Mouse (Mus musculus) G1E (cell line): ENCODE data around the gene B4galnt1.

Source experiments
- CTCF ChIP-seq: IDR thresholded peaks from 2 replicates; pipeline ENCODE4 v1.5.1; 2012; ENCODE audit warnings: low read depth, low read length, inconsistent platforms, mixed read lengths
- GATA1 ChIP-seq: IDR thresholded peaks from 2 replicates; pipeline ENCODE4 v1.6.1; 2012; ENCODE audit warnings: borderline replicate concordance, low read length, inconsistent platforms, mixed read lengths
- GATA2 ChIP-seq: IDR thresholded peaks from 2 replicates; pipeline ENCODE4 v1.6.1; 2012; ENCODE audit warnings: low read depth, low read length, inconsistent platforms, borderline replicate concordance
- POLR2AphosphoS5 ChIP-seq: IDR thresholded peaks from 2 replicates; pipeline ENCODE4 v1.6.1; 2012; ENCODE audit warnings: low read depth, low read length, inconsistent platforms; ENCODE audit not compliant: insufficient replicate concordance
- TAL1 ChIP-seq: conservative IDR thresholded peaks from 2 replicates; pipeline ENCODE4 v1.6.1; 2012; ENCODE audit warnings: low read depth, low read length, inconsistent platforms, mixed read lengths

GRCm38 (mm10) chr10:127179871-127180694 is 15.1 kb downstream of the B4galnt1 start, which contains the start of gene Slc26a10:
- TF ChIP-seq CTCF (no peak), GATA1 (no peak), POLR2AphosphoS5 (no peak), GATA2 (no peak), TAL1 (no peak)
